Mouse (Mus musculus) bone marrow, adult 2 months (tissue): Measurements from ENCODE around the gene Shisa9.

ENCODE experiments used
- CTCF ChIP-seq: fragments of 200-500 bp; IDR thresholded peaks from 2 replicates; pipeline ENCODE4 v1.5.1; 2011; ENCODE audit warnings: low read length, control low read depth; ENCODE audit not compliant: control insufficient read depth, insufficient read depth
- POLR2A ChIP-seq: fragments of 200-500 bp; IDR thresholded peaks from 2 replicates; pipeline ENCODE4 v1.6.1; 2011; ENCODE audit warnings: low read depth, mild to moderate bottlenecking, control low read depth, low read length, borderline replicate concordance; ENCODE audit not compliant: control insufficient read depth

- TF ChIP-seq CTCF (no peak), POLR2A (no peak)
Observed at GRCm38 (mm10) chr16:12214018-12214417, 230.1 kb downstream of the Shisa9 start.
